Mouse (Mus musculus): ENCODE results near the gene Rcn1. TPM values are rescaled to one million over a fixed set of nuclear protein-coding genes. Genes with fewer than 3 reads are reported as not detected.

The Rcn1 gene
- polyA plus RNA-seq, 1 experiment from 2014 or later = 180 TPM

DNA sequence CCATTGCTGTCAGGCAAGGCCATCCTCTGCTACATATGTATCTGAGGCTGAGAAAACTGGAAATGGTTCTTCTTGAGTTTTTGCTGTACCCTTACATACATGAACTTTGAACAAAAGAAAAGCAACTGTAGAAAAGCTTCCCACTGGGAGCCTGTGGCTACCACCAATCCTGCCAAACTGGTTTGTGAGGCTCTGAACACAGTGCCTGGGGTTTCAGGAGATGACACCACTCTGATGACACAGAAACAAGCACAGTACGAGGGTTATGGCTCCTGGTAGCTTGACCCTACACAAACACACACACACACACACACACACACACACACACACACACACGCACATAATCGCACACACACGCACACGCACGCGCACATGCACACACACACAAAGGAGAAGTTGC lies 23.9 kb downstream of the Rcn1 start:
- no peaks in the 10 kb centered on the region for H3K36me3 ChIP-seq
- no peaks in the 10 kb centered on the region; the same call in 1 of the 2 replicates for H3K27me3 ChIP-seq (replicated peaks)
- no peak overlapping the region for H3K4me3 ChIP-seq
- H3K9me3 ChIP-seq (replicated peaks) = no peaks in the 10 kb centered on the region
- no peak overlapping the region for H3K27ac ChIP-seq (ENCODE audit: poor library complexity, severe bottlenecking)
- ATAC-seq (ENCODE audit: insufficient number of reproducible peaks, low FRiP score) = no peak
- H3K4me1 ChIP-seq (replicated peaks) = peaks cover 6% of the 10 kb centered on the region; the same call in 1 of the 2 replicates
- no peak overlapping the region for H3K4me2 ChIP-seq
- WGBS = 92% methylated on average over 7 of the region's 7 CpGs
- no peak overlapping the region for H3K9ac ChIP-seq

- Histone ChIP-seq H3K36me3 (no peaks in the 10 kb centered on the region), H3K27me3 (replicated peaks) (no peaks in the 10 kb centered on the region; the same call in 1 of the 2 replicates), H3K9me3 (replicated peaks) (no peaks in the 10 kb centered on the region), H3K4me2 (no peak overlapping the region), H3K4me1 (replicated peaks) (peaks cover 8% of the 10 kb centered on the region; the same call in 1 of the 2 replicates), H3K9ac (no peak overlapping the region), H3K4me3 (no peak overlapping the region), H3K27ac (ENCODE audit: poor library complexity, severe bottlenecking) (no peak overlapping the region)
- 81% methylated on average over 11 of the region's 11 CpGs for WGBS
- no peak for ATAC-seq (ENCODE audit: insufficient number of reproducible peaks, low FRiP score)
Measured at GRCm38 (mm10) chr2:105373658-105374057, 25.5 kb downstream of the Rcn1 start.

DNA sequence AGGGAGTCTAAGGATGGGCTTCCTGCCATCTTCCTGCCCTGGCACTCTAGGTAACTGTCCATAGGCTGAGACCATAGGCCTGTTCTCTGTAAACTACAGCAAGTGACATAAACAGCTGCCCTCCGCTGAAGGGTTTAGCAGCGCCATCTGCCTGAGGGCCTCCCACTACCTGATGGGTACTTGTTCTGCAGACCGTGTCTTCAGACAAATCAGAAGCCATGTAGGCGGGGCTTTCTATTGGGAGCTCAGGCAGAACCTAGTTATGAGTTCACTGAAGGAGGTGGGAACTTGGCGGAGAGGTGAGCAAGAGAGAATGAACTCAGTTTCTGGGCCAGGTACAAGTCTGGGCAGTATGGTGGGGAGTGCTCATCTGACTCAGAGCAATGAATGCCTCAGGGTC lies 26.4 kb downstream of the Rcn1 start:
- no peaks in the 10 kb centered on the region for H3K9me3 ChIP-seq (replicated peaks)
- no peaks in the 10 kb centered on the region; the same call in 1 of the 2 replicates for H3K27me3 ChIP-seq (replicated peaks)
- no peaks in the 10 kb centered on the region for H3K36me3 ChIP-seq
- H3K9ac ChIP-seq = no peak overlapping the region
- no peak for ATAC-seq (ENCODE audit: insufficient number of reproducible peaks, low FRiP score)
- no peak overlapping the region for H3K4me3 ChIP-seq
- no peak overlapping the region for H3K4me2 ChIP-seq
- H3K4me1 ChIP-seq (replicated peaks) = peaks cover 8% of the 10 kb centered on the region; the same call in 1 of the 2 replicates
- no peak overlapping the region for H3K27ac ChIP-seq (ENCODE audit: poor library complexity, severe bottlenecking)
- WGBS = 74% methylated on average over 5 of the region's 5 CpGs

DNA sequence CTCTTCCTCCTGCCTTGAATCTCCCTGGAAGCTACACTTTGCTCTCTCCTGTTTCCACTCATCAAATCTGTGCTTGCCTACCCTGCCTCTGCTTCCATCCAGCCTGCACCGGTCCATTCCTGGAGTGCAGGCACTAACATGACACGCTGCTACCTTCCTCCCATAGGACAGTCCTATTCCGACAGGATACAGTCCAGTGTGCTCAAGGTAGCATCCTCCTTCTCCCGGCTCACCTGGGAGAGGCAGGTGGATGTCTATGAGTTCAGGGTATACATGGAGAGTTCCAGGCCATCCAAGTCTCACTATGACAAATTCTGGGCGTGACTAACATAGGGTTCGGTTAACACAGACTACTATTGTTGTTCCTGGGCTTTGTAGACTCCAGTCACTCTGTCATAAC lies 27.0 kb downstream of the Rcn1 start:
- H3K9me3 ChIP-seq (replicated peaks) = no peaks in the 10 kb centered on the region
- no peak for ATAC-seq (ENCODE audit: insufficient number of reproducible peaks, low FRiP score)
- 88% methylated on average over 6 of the region's 6 CpGs for WGBS
- H3K27ac ChIP-seq (ENCODE audit: poor library complexity, severe bottlenecking) = no peak overlapping the region
- no peak overlapping the region for H3K4me3 ChIP-seq
- no peak overlapping the region for H3K9ac ChIP-seq
- no peaks in the 10 kb centered on the region; the same call in 1 of the 2 replicates for H3K27me3 ChIP-seq (replicated peaks)
- peaks cover 8% of the 10 kb centered on the region; the same call in 1 of the 2 replicates for H3K4me1 ChIP-seq (replicated peaks)
- no peaks in the 10 kb centered on the region for H3K36me3 ChIP-seq
- H3K4me2 ChIP-seq = no peak overlapping the region

- WGBS = 22% methylated on average over 14 of the region's 14 CpGs
- H3K4me3 ChIP-seq = peak overlapping the region; percentile 32
- peak overlapping the region; percentile 70 for H3K4me2 ChIP-seq
- H3K9me3 ChIP-seq (replicated peaks) = no peaks in the 10 kb centered on the region
- H3K27me3 ChIP-seq (replicated peaks) = no peaks in the 10 kb centered on the region; the same call in 1 of the 2 replicates
- peaks cover 8% of the 10 kb centered on the region; the same call in 1 of the 2 replicates for H3K4me1 ChIP-seq (replicated peaks)
- H3K36me3 ChIP-seq = no peaks in the 10 kb centered on the region
- H3K9ac ChIP-seq = no peak overlapping the region
- H3K27ac ChIP-seq (ENCODE audit: poor library complexity, severe bottlenecking) = no peak overlapping the region
- ATAC-seq (ENCODE audit: insufficient number of reproducible peaks, low FRiP score) = no peak
Measured at GRCm38 (mm10) chr2:105370698-105371097, 28.4 kb downstream of the Rcn1 start.

- H3K4me2 ChIP-seq = peak overlapping the region; percentile 70
Measured at GRCm38 (mm10) chr2:105370240-105370639, 28.9 kb downstream of the Rcn1 start.

DNA sequence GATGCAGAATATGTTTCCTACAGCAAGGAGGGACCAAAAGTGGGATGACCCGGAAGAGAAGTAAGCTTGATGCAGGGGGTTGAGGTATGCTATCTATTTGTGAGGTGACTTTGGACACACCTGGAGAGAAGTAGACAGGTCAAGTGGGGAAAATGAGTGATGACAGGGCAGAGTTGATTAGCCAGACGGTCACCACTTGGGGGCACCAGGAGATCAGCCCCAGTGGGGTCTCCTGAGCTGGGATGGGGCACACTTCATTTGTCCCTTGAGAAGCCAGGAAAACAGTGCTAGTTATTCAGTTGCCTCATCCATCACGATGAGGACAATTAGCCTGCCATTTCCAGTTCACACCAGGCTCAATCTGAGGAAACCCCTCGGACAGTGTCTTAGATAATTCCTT lies 31.5 kb downstream of the Rcn1 start:
- WGBS = 29% methylated on average over 4 of the region's 4 CpGs
- Histone ChIP-seq H3K27ac (ENCODE audit: poor library complexity, severe bottlenecking) (no peak overlapping the region), H3K9me3 (replicated peaks) (no peaks in the 10 kb centered on the region), H3K36me3 (no peaks in the 10 kb centered on the region), H3K4me1 (replicated peaks) (peaks cover 8% of the 10 kb centered on the region; the same call in 1 of the 2 replicates), H3K9ac (no peak overlapping the region), H3K4me2 (no peak overlapping the region), H3K4me3 (no peak overlapping the region), H3K27me3 (replicated peaks) (no peaks in the 10 kb centered on the region; the same call in 1 of the 2 replicates)
- no peak for ATAC-seq (ENCODE audit: insufficient number of reproducible peaks, low FRiP score)

More at GRCm38 (mm10) chr2:105370240-105370639, 28.9 kb downstream of the Rcn1 start:
- Histone ChIP-seq H3K27ac (ENCODE audit: poor library complexity, severe bottlenecking) (no peak overlapping the region), H3K9me3 (replicated peaks) (no peaks in the 10 kb centered on the region), H3K4me3 (peak overlapping the region; percentile 32), H3K36me3 (no peaks in the 10 kb centered on the region), H3K27me3 (replicated peaks) (no peaks in the 10 kb centered on the region; the same call in 1 of the 2 replicates), H3K4me1 (replicated peaks) (peaks cover 8% of the 10 kb centered on the region; the same call in 1 of the 2 replicates), H3K9ac (no peak overlapping the region)
- WGBS = 20% methylated on average over 10 of the region's 10 CpGs
- ATAC-seq (ENCODE audit: insufficient number of reproducible peaks, low FRiP score) = no peak

DNA sequence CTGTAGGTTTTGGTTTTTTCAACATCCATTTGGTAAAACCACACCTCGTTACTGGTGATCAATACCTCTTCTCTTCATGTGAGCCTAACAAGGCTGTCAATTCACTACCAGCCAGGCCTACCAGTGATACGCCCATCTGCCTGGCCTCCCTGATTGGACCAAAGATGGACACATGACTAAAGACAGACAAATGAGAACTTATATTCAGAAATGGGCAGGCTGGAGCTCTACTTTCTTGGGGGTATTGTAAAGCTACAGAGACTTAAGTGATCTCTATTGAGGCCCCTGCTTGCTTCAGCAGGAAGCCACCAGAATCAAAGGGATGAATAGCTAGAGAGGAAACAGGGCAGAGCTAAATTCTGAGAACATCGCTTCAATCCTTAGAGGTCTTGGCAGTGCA lies 41.1 kb downstream of the Rcn1 start:
- H3K27ac ChIP-seq (ENCODE audit: poor library complexity, severe bottlenecking) = no peak overlapping the region
- H3K4me2 ChIP-seq = no peak overlapping the region
- no peaks in the 10 kb centered on the region for H3K27me3 ChIP-seq (replicated peaks)
- ATAC-seq (ENCODE audit: insufficient number of reproducible peaks, low FRiP score) = no peak
- peaks cover 17% of the 10 kb centered on the region; the same call in 1 of the 2 replicates for H3K4me1 ChIP-seq (replicated peaks)
- no peak overlapping the region for H3K9ac ChIP-seq
- WGBS = 88% methylated on average over 3 of the region's 3 CpGs
- no peak overlapping the region for H3K4me3 ChIP-seq
- H3K9me3 ChIP-seq (replicated peaks) = no peaks in the 10 kb centered on the region
- H3K36me3 ChIP-seq = no peaks in the 10 kb centered on the region

DNA sequence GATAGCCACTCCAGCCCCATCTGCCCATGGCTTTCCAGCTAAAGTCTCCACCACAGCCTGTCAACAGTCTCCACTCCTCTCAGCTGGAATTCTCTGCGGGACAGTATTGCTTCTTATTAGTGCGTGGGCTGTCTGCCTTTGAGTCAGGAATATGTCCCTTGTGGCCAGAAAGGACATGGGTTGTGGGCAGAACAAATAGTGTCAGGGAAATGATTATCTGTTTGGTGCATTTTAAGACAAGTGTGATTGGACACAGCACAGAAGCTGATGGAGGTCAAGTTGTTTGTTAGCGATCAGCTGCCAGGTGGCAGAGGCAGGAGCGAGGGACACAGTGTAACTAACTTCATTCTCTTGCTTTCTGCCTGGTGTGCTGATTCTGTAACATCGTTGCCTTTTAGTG lies 42.3 kb downstream of the Rcn1 start:
- WGBS = 37% methylated on average over 5 of the region's 5 CpGs
- ATAC-seq (ENCODE audit: insufficient number of reproducible peaks, low FRiP score) = no peak
- no peak overlapping the region for H3K4me3 ChIP-seq
- no peak overlapping the region for H3K9ac ChIP-seq
- no peaks in the 10 kb centered on the region for H3K9me3 ChIP-seq (replicated peaks)
- no peak overlapping the region for H3K27ac ChIP-seq (ENCODE audit: poor library complexity, severe bottlenecking)
- H3K36me3 ChIP-seq = no peaks in the 10 kb centered on the region
- peaks cover 17% of the 10 kb centered on the region; the same call in 1 of the 2 replicates for H3K4me1 ChIP-seq (replicated peaks)
- no peak overlapping the region for H3K4me2 ChIP-seq
- no peaks in the 10 kb centered on the region for H3K27me3 ChIP-seq (replicated peaks)

GRCm38 (mm10) chr2:105348886-105349285 lies 50.2 kb downstream of the Rcn1 start:
- no peak overlapping the region for H3K9ac ChIP-seq
- no peaks in the 10 kb centered on the region for H3K27me3 ChIP-seq (replicated peaks)
- no peak overlapping the region for H3K4me3 ChIP-seq
- no peak overlapping the region for H3K4me2 ChIP-seq
- H3K4me1 ChIP-seq (replicated peaks) = peaks cover 19% of the 10 kb centered on the region
- ATAC-seq (ENCODE audit: insufficient number of reproducible peaks, low FRiP score) = no peak
- no peaks in the 10 kb centered on the region for H3K36me3 ChIP-seq
- 61% methylated on average over 6 of the region's 6 CpGs for WGBS
- H3K27ac ChIP-seq (ENCODE audit: poor library complexity, severe bottlenecking) = no peak overlapping the region
- H3K9me3 ChIP-seq (replicated peaks) = no peaks in the 10 kb centered on the region

GRCm38 (mm10) chr2:105339993-105340392 lies 59.1 kb downstream of the Rcn1 start:
- 56% methylated on average over 3 of the region's 3 CpGs for WGBS
- H3K4me3 ChIP-seq = no peak overlapping the region
- no peak for ATAC-seq (ENCODE audit: insufficient number of reproducible peaks, low FRiP score)
- H3K27me3 ChIP-seq (replicated peaks) = no peaks in the 10 kb centered on the region
- no peaks in the 10 kb centered on the region for H3K9me3 ChIP-seq (replicated peaks)
- no peak overlapping the region for H3K4me2 ChIP-seq
- peaks cover 9% of the 10 kb centered on the region for H3K4me1 ChIP-seq (replicated peaks)
- no peaks in the 10 kb centered on the region for H3K36me3 ChIP-seq
- H3K27ac ChIP-seq (ENCODE audit: poor library complexity, severe bottlenecking) = no peak overlapping the region
- H3K9ac ChIP-seq = no peak overlapping the region

Measured in heart, embryonic 12.5 days (tissue).